Mouse (Mus musculus): ENCODE results near the gene Grin3b. TPM values are rescaled to one million over a fixed set of nuclear protein-coding genes. Genes with fewer than 3 reads are reported as not detected.

The Grin3b gene
- polyA plus RNA-seq, 1 experiment from 2014 or later: 0.28 TPM

GRCm38 (mm10) chr10:80020603-80021319 is 50.2 kb downstream of the Grin3b start:
- Histone ChIP-seq H3K36me3 (no peaks in the 10 kb centered on the region), H3K4me2 (no peak overlapping the region; the same call in 1 of the 2 replicates), H3K27me3 (peaks cover 8% of the 10 kb centered on the region), H3K4me1 (replicated peaks) (peaks cover 28% of the 10 kb centered on the region), H3K9ac (no peak overlapping the region), H3K27ac (no peak overlapping the region), H3K9me3 (replicated peaks) (no peaks in the 10 kb centered on the region), H3K4me3 (0 out of 2 replicates have a peak overlapping the region, but pooled peaks have one; percentile 37)
- 78% methylated on average over 18 of the region's 18 CpGs for WGBS
- ATAC-seq (replicated peaks; ENCODE audit: insufficient number of reproducible peaks, insufficient read depth, low FRiP score, low read depth): no peak

- Histone ChIP-seq H3K9ac (no peak overlapping the region), H3K4me1 (replicated peaks) (peaks cover 24% of the 10 kb centered on the region), H3K9me3 (replicated peaks) (no peaks in the 10 kb centered on the region), H3K27me3 (0 out of 2 replicates have a peak, but pooled peaks cover 3% of the 10 kb centered on the region), H3K27ac (no peak overlapping the region), H3K4me3 (no peak overlapping the region), H3K4me2 (no peak overlapping the region), H3K36me3 (no peaks in the 10 kb centered on the region)
- no peak for ATAC-seq (replicated peaks; ENCODE audit: insufficient number of reproducible peaks, insufficient read depth, low FRiP score, low read depth)
- 86% methylated on average over 13 of the region's 13 CpGs for WGBS
These were observed 50.8 kb downstream of the Grin3b start for GRCm38 (mm10) chr10:80021320-80021641.

- WGBS: 88% methylated on average over 12 of the region's 12 CpGs
- H3K9ac ChIP-seq: no peak overlapping the region
- no peak for ATAC-seq (replicated peaks; ENCODE audit: insufficient number of reproducible peaks, insufficient read depth, low FRiP score, low read depth)
- peaks cover 24% of the 10 kb centered on the region for H3K4me1 ChIP-seq (replicated peaks)
- H3K4me2 ChIP-seq: no peak overlapping the region
- H3K36me3 ChIP-seq: no peaks in the 10 kb centered on the region
- no peaks in the 10 kb centered on the region for H3K9me3 ChIP-seq (replicated peaks)
- no peak overlapping the region for H3K27ac ChIP-seq
- no peak overlapping the region for H3K4me3 ChIP-seq
- H3K27me3 ChIP-seq: 0 out of 2 replicates have a peak, but pooled peaks cover 3% of the 10 kb centered on the region
These were observed 51.6 kb downstream of the Grin3b start for GRCm38 (mm10) chr10:80022164-80022563.

- Histone ChIP-seq H3K27me3 (0 out of 2 replicates have a peak, but pooled peaks cover 1% of the 10 kb centered on the region), H3K27ac (no peak overlapping the region), H3K4me2 (no peak overlapping the region), H3K9ac (no peak overlapping the region), H3K4me1 (replicated peaks) (peaks cover 24% of the 10 kb centered on the region), H3K4me3 (no peak overlapping the region), H3K9me3 (replicated peaks) (no peaks in the 10 kb centered on the region), H3K36me3 (no peaks in the 10 kb centered on the region)
- WGBS: 95% methylated on average over 8 of the region's 8 CpGs
- ATAC-seq (replicated peaks; ENCODE audit: insufficient number of reproducible peaks, insufficient read depth, low FRiP score, low read depth): no peak
These were observed 52.3 kb downstream of the Grin3b start for GRCm38 (mm10) chr10:80022806-80023205.

- H3K9me3 ChIP-seq (replicated peaks): no peaks in the 10 kb centered on the region
- no peak overlapping the region for H3K4me2 ChIP-seq
- WGBS: 83% methylated on average over 5 of the region's 5 CpGs
- no peak overlapping the region for H3K9ac ChIP-seq
- H3K4me1 ChIP-seq (replicated peaks): peaks cover 21% of the 10 kb centered on the region
- no peak overlapping the region for H3K4me3 ChIP-seq
- no peaks in the 10 kb centered on the region for H3K36me3 ChIP-seq
- ATAC-seq (replicated peaks; ENCODE audit: insufficient number of reproducible peaks, insufficient read depth, low FRiP score, low read depth): no peak
- no peaks in the 10 kb centered on the region for H3K27me3 ChIP-seq
- H3K27ac ChIP-seq: no peak overlapping the region
These were observed 53.2 kb downstream of the Grin3b start for GRCm38 (mm10) chr10:80023758-80024157.

GRCm38 (mm10) chr10:80024229-80025043 is 53.9 kb downstream of the Grin3b start:
- ATAC-seq (replicated peaks; ENCODE audit: insufficient number of reproducible peaks, insufficient read depth, low FRiP score, low read depth): no peak
- Histone ChIP-seq H3K4me2 (0 out of 2 replicates have a peak overlapping the region, but pooled peaks have one; percentile 2), H3K36me3 (no peaks in the 10 kb centered on the region), H3K9me3 (replicated peaks) (no peaks in the 10 kb centered on the region), H3K4me3 (no peak overlapping the region), H3K27me3 (no peaks in the 10 kb centered on the region), H3K27ac (no peak overlapping the region), H3K9ac (no peak overlapping the region), H3K4me1 (replicated peaks) (peaks cover 14% of the 10 kb centered on the region)
- 70% methylated on average over 15 of the region's 15 CpGs for WGBS

- no peaks in the 10 kb centered on the region for H3K27me3 ChIP-seq
- H3K4me1 ChIP-seq (replicated peaks): peaks cover 8% of the 10 kb centered on the region
- H3K27ac ChIP-seq: no peak overlapping the region
- no peaks in the 10 kb centered on the region for H3K9me3 ChIP-seq (replicated peaks)
- H3K4me2 ChIP-seq: no peak overlapping the region
- no peak for ATAC-seq (replicated peaks; ENCODE audit: insufficient number of reproducible peaks, insufficient read depth, low FRiP score, low read depth)
- H3K36me3 ChIP-seq: no peaks in the 10 kb centered on the region
- H3K9ac ChIP-seq: no peak overlapping the region
- WGBS: 60% methylated on average over 4 of the region's 4 CpGs
- H3K4me3 ChIP-seq: no peak overlapping the region
These were observed 54.5 kb downstream of the Grin3b start for GRCm38 (mm10) chr10:80025044-80025347.

- no peak overlapping the region for H3K27ac ChIP-seq
- no peak overlapping the region for H3K4me3 ChIP-seq
- ATAC-seq (replicated peaks; ENCODE audit: insufficient number of reproducible peaks, insufficient read depth, low FRiP score, low read depth): no peak
- H3K4me2 ChIP-seq: no peak overlapping the region
- no peaks in the 10 kb centered on the region for H3K27me3 ChIP-seq
- 81% methylated on average over 10 of the region's 10 CpGs for WGBS
- H3K9me3 ChIP-seq (replicated peaks): no peaks in the 10 kb centered on the region
- H3K9ac ChIP-seq: no peak overlapping the region
- H3K36me3 ChIP-seq: no peaks in the 10 kb centered on the region
- H3K4me1 ChIP-seq (replicated peaks): peaks cover 5% of the 10 kb centered on the region; the same call in 1 of the 2 replicates
These were observed 54.9 kb downstream of the Grin3b start for GRCm38 (mm10) chr10:80025463-80025862.

- 65% methylated on average over 12 of the region's 12 CpGs for WGBS
- Histone ChIP-seq H3K4me1 (replicated peaks) (0 out of 2 replicates have a peak, but pooled peaks cover 2% of the 10 kb centered on the region), H3K9me3 (replicated peaks) (no peaks in the 10 kb centered on the region), H3K36me3 (no peaks in the 10 kb centered on the region), H3K27ac (no peak overlapping the region), H3K9ac (no peak overlapping the region), H3K4me3 (no peak overlapping the region), H3K4me2 (no peak overlapping the region), H3K27me3 (no peaks in the 10 kb centered on the region)
- ATAC-seq (replicated peaks; ENCODE audit: insufficient number of reproducible peaks, insufficient read depth, low FRiP score, low read depth): no peak
These were observed 55.4 kb downstream of the Grin3b start for GRCm38 (mm10) chr10:80025889-80026288.

Measured in heart, embryonic 15.5 days (tissue).